Mouse (Mus musculus) myocyte (in vitro differentiated cells): Measurements from ENCODE around the gene Pold4.

ENCODE experiments used
- CEBPB ChIP-seq: IDR thresholded peaks from 2 replicates; pipeline ENCODE4 v1.6.1; 2011; ENCODE audit warnings: mild to moderate bottlenecking, moderate library complexity; ENCODE audit not compliant: poor library complexity, insufficient read depth, severe bottlenecking
- POLR2A ChIP-seq: IDR thresholded peaks from one replicate; pipeline ENCODE4 v1.6.1; 2011; ENCODE audit warnings: low read depth, mild to moderate bottlenecking, control low read depth, moderate library complexity; ENCODE audit not compliant: insufficient read length
- POLR2AphosphoS2 ChIP-seq: IDR thresholded peaks from one replicate; pipeline ENCODE4 v1.6.1; 2011; ENCODE audit warnings: low read depth, control low read depth; ENCODE audit not compliant: insufficient read length

- TF ChIP-seq POLR2A (no peak), CEBPB (no peak), POLR2AphosphoS2 (no peak)
Measured at GRCm38 (mm10) chr19:4222165-4222564, 9.5 kb upstream of the Pold4 start.
